Mouse (Mus musculus) cerebellum, adult 9-10 months (tissue): ENCODE results near the gene Fetub.

Source experiments
- DNase-seq: peaks from one replicate; pipeline ENCODE4 v3.0.0; 2022

Fetub gene

DNA sequence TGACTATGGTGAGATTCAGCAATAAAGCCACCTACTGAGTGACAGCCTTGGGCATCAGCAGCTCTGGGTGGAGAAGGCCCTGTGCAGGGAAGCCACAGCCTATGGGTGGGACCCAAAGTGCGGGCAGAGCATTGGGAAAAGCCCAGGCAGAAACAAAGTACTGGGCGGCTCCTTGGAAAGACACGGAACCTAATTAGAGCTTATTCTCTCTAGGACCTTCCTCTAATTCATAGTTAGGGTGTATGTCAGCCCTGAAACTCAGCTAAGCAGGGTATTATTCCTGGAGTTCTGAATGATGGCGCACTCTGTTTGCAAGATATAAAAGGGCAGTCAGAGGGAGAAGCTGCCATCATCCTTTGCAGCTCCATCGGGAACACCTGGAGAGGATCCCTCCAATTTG is at the start of gene Fetub:
Gene Fetub, plus strand, starts transcription at position 301 of the 400 bp plus-strand sequence.
- DNase-seq: no peak

DNA sequence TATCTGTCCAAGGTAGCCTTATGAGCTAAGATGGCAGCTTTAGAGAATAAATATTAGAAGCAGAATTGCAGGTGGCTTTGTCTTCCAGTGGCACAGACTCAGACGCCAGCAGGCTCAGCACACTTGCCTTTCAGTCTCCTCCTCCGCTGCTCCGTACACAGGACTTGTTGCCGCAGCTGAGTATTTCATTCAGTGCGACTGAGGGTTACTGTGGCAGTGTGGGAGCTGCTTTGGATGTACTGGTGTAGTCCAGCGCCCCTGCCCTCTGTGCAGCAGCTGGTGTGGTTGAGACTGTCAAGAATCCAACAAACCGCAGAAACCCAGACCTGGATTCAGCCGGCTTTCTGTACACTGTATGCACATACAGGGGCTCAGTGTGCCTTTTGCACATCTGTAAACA is 45.7 kb upstream of the Fetub start:
- DNase-seq: no peak

DNA sequence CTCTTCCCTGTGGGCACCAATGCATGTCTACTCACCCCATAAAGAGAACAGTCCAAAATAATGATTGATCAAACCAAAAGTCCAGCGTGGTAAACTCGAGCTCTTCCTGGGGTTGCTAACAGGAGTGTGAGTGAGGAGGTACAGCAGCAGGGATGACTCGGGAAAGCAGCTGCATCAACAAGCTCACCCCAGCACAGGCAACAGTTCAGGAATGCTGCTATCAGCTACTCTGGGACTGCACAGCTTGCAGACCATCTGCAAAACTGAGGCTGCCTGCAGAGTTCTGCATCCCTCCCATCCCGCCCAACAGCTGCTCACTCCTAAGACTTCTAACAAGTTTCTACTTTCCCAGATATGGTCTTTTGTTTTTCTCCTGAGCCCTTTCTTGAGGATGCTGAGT is 44.8 kb upstream of the Fetub start:
- no peak for DNase-seq

DNA sequence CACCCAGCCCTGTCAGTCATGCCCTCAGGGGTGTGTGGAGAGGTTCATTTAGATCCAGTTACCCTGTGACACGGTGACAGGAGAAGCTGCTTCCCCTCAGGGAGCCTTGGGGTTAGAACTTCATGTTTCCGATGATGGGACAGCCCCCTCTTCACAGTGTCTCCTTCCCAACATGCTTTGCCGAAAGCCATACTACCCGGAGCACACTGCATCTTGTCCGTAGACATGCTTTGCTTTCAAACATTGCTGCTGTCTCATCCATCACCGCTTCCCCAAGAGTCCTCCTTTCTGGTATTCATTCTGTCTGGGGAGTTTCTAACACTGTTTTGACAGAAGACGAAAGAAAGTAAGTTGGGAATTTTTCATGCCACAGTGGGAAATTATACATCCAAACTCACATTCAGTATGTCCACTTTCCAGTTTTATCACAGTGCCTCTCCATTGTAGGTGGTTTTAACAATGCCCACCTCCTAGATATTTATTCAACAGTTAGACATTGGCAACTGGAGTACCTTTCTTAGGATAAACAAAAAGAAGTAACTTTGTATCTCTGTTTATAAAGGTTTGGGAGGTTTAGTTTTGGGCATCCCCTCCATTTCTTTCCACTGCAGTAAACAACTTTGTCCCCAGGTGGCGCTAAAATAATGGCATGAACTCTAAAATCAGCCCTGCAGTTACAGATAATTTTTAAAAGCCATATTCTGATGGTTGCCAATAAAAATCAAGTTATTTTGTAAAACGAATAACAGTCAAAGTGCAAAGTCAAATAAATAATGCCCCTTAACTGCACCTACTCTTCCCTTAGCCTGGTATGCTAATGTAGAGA is 41.7 kb upstream of the Fetub start:
- no peak for DNase-seq

GRCm38 (mm10) chr16:22877660-22878390 is 40.3 kb upstream of the Fetub start:
- DNase-seq: peak; percentile 17

DNA sequence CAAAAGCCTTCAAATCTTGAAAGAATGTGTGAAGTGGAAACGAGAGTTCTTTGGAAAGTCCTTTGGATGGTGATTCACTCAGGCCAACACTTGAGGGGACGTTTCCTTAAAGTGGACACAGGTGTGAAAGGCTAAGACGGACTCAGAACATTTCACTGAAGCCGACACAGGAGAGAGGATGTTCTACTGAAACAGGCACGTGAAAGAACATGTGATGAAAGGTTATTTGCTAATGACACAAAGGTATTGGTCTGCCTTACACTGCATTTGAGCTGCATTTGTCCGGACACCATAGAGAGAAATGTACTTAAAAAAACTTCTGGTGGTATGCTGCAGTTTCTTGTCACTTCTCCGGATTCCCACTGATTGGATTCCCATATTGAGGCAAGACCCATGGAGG is 39.4 kb upstream of the Fetub start:
- no peak for DNase-seq

GRCm38 (mm10) chr16:22879945-22880595 is 38.1 kb upstream of the Fetub start:
- DNase-seq: no peak

DNA sequence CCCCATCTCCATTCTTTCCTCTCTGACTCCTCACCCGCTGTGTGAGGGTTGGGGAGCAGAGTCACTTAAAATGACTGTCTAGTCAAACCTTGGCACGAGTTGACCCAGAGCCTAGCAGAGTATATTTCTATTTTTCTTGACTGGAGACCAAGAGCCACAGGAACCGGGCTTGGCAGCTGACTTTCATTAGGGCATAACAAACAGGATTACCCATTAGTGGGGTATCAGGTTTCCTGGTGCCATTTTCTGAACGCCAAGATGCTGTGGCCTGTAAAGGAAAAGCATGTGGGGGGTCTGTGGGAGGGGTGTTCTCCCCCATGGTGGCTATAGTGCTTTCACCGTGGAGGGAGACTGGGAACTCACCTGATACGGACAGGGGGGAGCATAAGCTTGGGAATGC is 37.2 kb upstream of the Fetub start:
- no peak for DNase-seq

DNA sequence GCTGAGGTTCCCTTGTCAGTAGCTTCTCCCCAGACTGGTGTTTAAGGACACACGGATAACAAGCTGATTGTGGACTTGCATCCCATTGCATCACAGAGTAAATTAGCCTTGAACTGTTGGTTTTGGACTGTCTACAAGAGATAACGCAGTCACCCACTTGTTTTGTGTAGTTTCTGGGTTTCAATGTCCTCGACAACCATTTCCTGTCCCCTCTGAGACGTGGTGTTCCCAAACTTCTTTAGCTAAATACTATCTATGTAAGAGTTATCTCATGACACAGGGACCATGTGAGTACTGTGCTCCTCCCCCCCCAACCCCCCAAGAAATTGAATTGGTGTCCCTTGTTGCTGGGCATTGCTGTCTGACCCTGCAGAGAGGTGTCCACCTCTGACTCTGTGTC is 36.6 kb upstream of the Fetub start:
- no peak for DNase-seq

- DNase-seq: no peak
Measured at GRCm38 (mm10) chr16:22883441-22883840, 34.7 kb upstream of the Fetub start.

DNA sequence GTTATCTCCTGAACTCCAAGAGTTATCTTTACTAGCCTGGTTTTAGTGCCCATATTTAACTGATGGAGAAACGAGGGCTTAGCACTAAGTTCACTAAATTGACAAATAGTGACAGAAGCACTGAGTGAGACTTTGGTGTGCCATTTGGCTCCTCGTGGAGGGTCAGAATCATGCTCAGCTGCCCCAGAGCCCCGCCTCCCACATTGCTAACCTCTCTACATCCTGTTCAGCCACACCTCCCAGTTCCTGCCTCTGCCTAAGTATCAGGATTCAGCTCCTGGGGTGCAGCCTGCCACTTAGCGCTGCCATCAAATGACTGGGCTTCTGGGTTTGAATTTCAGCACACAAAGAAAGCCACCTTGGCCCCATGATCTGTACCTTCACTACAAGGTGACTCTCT is 32.8 kb upstream of the Fetub start:
- DNase-seq: no peak

- DNase-seq: no peak
Measured at GRCm38 (mm10) chr16:22886726-22887125, 31.4 kb upstream of the Fetub start.

DNA sequence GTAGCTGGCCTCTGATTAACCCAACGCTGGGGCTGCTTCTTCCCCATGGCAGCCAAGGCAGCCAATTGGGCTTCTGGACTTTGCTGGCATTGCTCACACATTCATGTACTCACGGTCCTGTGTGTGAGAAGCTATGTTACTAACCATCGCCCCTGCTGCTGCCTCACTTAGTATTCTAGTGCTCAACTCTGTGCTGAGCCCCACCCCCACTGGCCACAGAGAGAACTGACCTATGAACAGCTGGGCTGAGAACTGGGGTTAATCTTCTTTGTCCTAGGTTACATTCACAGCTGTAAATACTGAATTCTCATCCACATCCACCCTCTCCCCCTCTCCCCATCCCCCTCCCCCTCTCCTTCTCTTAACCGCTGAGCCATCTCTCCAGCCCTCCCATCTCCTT is 29.3 kb upstream of the Fetub start:
- no peak for DNase-seq

DNA sequence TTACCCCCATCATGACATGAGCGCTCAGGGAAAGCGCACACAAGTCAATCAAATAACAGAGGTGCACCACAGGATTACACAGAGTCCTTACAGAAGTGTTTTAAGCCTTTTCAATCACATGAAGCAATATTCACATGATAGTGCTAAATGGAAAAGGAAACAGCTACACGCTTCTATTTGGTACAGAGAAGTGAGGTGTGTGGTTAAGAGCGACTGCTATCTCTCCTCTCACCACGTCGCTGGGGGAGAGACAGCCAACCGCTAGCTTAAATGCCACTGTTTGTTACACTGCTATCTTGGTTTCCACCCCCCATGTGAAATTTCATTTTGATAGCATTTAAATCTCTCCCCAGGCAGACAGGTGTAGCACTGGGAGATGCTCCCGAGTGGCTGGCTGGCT is 28.4 kb upstream of the Fetub start:
- no peak for DNase-seq

GRCm38 (mm10) chr16:22890683-22891510 is 27.2 kb upstream of the Fetub start, which contains the start of gene Ahsg:
TSS of gene Ahsg (plus strand) at chr16:22891277.
- no peak for DNase-seq

DNA sequence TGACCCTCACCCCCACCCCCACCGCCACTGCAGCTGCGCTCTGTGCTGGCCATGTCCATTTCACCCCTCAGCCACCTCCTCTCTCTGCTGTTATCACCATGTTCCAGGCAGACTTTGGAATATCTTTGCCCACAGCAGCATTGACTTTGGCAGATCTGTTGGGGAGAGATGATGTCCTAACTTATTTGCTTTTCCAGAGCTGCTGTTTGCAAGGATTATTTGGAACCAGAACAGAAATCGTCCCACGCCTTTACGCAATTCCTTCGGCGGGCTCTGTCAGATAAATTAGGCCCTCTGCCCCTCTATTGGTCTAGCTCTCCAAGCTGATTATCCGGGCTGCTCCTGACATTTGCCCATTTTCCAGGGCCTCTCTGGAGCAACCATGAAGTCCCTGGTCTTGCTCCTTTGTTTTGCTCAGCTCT is 26.4 kb upstream of the Fetub start:
- DNase-seq: no peak

DNA sequence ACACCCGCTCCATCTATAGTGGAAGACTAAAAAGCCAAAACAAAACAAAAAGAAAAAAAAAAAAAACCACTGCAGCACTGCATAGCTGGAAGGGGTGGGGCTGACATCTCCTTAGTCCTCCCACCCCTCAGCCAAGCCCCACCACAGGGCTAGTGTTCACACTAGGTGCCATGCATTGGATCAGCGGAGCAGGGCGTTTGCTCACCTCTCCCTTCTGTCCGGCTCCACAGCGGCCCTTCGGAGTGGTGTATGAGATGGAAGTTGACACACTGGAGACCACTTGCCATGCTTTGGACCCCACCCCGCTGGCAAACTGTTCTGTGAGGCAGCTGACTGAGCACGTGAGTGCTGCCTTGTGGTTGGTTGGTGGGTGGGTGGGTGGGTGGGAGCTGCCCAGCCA is 24.0 kb upstream of the Fetub start:
- no peak for DNase-seq

- DNase-seq: no peak
Measured at GRCm38 (mm10) chr16:22896618-22897017, 21.5 kb upstream of the Fetub start.

GRCm38 (mm10) chr16:22899346-22899745 is 18.8 kb upstream of the Fetub start:
- no peak for DNase-seq

DNA sequence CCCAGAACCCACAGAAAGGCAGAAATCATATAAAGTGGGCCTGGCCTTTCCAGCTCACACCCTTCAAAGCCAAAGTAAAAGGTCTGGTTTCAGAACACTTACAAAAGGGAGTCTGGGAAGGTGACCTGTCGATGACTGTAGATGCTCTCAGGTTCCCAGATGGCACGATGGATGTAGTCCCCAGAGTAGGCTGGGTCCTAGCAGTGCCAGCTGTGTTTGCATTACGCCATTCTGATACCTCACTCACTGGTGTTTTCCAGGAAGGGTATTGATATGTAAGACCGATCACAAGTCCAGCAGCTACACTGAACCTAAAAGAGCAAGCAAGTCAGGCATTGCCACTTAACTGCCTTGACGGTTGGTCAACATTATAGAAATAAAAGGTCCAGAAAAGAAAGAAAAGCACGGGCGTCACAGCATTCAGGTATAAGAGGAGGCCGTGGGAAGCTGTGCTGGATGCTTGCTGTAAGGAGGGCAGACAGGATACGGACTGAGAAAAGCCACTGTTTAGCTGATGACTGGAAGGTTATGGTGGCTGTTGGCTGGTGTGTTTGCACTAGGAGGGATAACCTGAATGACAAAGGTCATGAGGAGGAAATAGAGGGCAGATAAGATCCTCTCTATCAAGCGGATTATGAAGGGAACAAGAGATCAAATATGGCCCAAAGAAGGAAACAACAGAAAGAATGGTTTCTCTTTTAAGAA is 18.1 kb upstream of the Fetub start:
- DNase-seq: no peak

DNA sequence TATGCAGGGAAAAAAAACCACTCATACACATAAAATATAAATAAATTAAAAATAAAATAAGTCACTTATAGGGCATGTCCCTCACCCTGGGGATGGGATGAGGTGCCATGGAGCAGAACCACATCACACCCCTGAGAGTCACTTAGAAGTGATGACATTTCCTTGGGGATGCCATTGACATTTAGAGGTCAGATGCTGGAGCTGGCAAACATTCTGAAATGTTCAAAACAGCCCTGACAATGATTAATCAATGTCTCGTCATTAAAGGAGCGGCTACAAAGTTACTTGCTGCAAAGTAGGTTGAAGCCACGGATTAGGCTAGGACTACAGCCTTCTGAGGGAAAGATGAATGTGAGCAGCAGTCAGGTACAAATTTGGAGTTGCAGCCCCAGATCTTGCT is 16.8 kb upstream of the Fetub start:
- DNase-seq: no peak

DNA sequence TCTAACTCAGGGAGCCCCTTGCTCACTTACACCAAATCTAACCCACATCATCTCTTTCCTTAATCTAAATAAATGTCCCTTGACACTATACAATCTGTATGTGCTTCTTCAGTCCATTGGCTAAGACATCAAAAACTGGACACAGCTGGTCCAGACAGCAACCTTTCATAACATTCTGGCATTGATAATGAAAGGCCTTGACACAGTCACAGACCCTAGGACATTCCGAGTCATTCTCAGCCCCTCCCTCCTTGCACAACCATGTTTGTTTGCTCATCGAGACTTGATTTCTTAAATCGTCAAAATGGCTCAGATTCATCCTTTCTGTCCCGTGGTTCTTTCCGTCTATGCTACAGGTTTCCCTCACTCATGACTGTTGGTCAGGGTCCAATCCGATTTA is 8.8 kb upstream of the Fetub start:
- DNase-seq: no peak
